Mouse (Mus musculus): ENCODE results near the gene Cysrt1.

DNA sequence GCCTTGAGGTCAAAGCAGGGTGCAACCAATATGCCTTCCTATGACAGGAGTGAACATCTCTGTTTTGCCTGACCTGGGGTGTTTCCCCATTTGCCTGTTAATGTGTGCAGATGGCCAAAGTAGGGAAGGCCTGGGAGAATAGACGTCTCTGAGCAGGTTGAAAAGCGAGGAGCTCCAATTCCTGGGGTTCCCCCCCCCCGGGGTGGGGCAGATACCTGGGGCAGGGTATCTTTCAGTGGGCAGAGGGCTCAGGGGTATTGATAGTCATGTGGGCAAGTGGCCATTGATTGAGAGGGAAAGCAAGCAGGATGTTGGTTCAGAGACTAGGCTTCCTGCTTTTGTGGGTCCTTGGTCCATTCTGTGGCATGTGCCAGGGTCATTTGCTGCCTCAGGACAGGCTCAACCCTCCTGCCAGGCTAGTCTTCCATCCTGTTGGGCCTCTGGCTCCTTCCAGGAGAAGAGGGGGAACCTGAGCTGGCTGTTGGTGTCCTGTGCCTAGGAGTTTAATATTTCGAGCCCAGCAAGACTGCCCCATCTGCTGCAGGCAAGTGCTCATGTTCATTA is 25.6 kb upstream of the Cysrt1 start:
- no peak for TF ChIP-seq CTCF (IDR thresholded peaks at IDR 0.05; ENCODE audit: low read depth)
- no peak for TF ChIP-seq EP300 (IDR thresholded peaks at IDR 0.05; ENCODE audit: low read depth)
